Mouse (Mus musculus) forebrain, embryonic 11.5 days (tissue): ENCODE measurements around the gene Pitpnc1. TPM values are rescaled to one million over a fixed set of nuclear protein-coding genes. Genes with fewer than 3 reads are reported as not detected.

Source experiments
- ATAC-seq: fragments of 200-750 bp; cut with Nextera tagmentation; replicated peaks from 2 replicates; pipeline ENCODE4 v1.8.0; 2017; ENCODE audit warnings: moderate TSS enrichment; ENCODE audit not compliant: low FRiP score
- DNase-seq: peaks from one replicate; pipeline ENCODE4 v3.0.0-alpha.2; 2017; ENCODE audit warnings: low spot score
- H3K27ac ChIP-seq: fragments of 300-500 bp; sonication (generic); 2 replicates; pipeline ENCODE4 v1.5.1; 2014; ENCODE audit warnings: low read depth, low read length
- H3K27me3 ChIP-seq: fragments of 300-500 bp; sonication (generic); 2 replicates; pipeline ENCODE4 v1.6.1; 2014; ENCODE audit warnings: mild to moderate bottlenecking, low read length, mixed read lengths; ENCODE audit not compliant: control insufficient read depth, insufficient read depth
- H3K36me3 ChIP-seq: fragments of 300-500 bp; sonication (generic); 2 replicates; pipeline ENCODE4 v1.6.1; 2014; ENCODE audit warnings: mild to moderate bottlenecking, low read length, moderate library complexity, mixed read lengths; ENCODE audit not compliant: control insufficient read depth, insufficient read depth
- H3K4me1 ChIP-seq: fragments of 300-500 bp; sonication (generic); replicated peaks from 2 replicates; pipeline ENCODE4 v1.6.1; 2014; ENCODE audit warnings: low read length, mixed read lengths; ENCODE audit not compliant: control insufficient read depth, insufficient read depth
- H3K4me2 ChIP-seq: fragments of 300-500 bp; sonication (generic); 2 replicates; pipeline ENCODE4 v1.6.1; 2014; ENCODE audit warnings: low read depth, mild to moderate bottlenecking, low read length, moderate library complexity, mixed read lengths; ENCODE audit not compliant: severe bottlenecking
- H3K4me3 ChIP-seq: fragments of 300-500 bp; sonication (generic); 2 replicates; pipeline ENCODE4 v1.5.1; 2014; ENCODE audit warnings: low read depth, low read length
- H3K9ac ChIP-seq: fragments of 300-500 bp; sonication (generic); 2 replicates; pipeline ENCODE4 v1.6.1; 2014; ENCODE audit warnings: low read length
- H3K9me3 ChIP-seq: fragments of 300-500 bp; sonication (generic); 2 replicates; pipeline ENCODE4 v1.6.1; 2016; ENCODE audit warnings: low read length, mixed read lengths; ENCODE audit not compliant: control insufficient read depth
- WGBS: fragments of 180-500 bp; shearing (Covaris S2); extraction: QIAGEN DNeasy Blood & Tissue Kit; methylation state at CpG from one replicate; pipeline ENCODE4 v1.1.7; 2014; 5-methylcytosine and 5-hydroxymethylcytosine counted together
- polyA plus RNA-seq: library from polyadenylated mRNA; unstranded; fragments of >200 nt; fragmentation: Nextera tagmentation; extraction: Ambion mirVana; gene quantifications from 2 replicates; pipeline ENCODE4 v1.2.1, GENCODE M21; 2014

The Pitpnc1 gene
- polyA plus RNA-seq, 1 experiment from 2014 or later = 35.7 TPM

DNA sequence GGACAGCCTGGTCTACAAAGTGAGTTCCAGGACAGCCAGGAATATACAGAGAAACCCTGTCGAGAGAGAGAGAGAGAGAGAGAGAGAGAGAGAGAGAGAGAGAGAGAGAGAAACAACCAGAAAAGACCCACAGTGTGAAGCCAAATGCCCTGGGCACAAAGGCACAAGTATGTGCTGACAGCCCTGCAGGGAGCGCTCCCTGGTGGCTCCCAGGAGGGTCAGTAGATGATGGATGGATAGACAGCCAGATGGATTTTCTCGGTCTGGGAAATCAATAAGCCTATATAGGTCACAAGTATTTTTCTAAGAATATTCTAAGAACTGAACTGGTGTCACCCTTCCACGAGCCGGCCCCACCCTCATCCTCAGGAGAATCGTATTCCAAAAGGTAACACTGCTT, 86.5 kb downstream of the Pitpnc1 start:
- Histone ChIP-seq H3K27me3 (no peaks in the 10 kb centered on the region), H3K9ac (no peak overlapping the region), H3K4me3 (no peak overlapping the region), H3K27ac (no peak overlapping the region), H3K36me3 (no peaks in the 10 kb centered on the region; the same call in 1 of the 2 replicates), H3K4me2 (no peak overlapping the region), H3K9me3 (peaks cover 3% of the 10 kb centered on the region; the same call in 1 of the 2 replicates), H3K4me1 (0 out of 2 replicates have a peak, but pooled peaks cover 1% of the 10 kb centered on the region)
- DNase-seq = no peak
- WGBS = 90% methylated on average over 6 of the region's 6 CpGs
- ATAC-seq = no peak

DNA sequence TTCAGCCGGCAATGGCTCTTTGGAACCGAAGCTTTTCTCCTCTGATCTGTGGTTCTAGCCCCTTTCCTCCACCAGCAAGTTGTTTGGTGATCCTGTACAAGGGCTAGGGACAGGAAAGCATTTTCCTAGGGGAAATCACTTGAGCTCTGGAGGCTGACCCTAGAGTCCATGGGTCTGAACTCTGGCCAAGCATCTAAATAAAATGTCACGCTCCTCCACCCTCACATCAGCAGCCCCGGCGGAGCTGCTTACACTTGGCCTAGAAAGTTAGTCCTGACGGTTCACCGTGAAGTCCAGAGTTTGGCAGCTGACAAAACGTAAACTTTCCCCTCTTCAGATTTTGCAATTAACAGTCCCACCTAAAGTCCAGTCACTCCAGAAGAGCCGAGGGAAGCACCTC, 90.5 kb downstream of the Pitpnc1 start:
- Histone ChIP-seq H3K36me3 (no peaks in the 10 kb centered on the region; the same call in 1 of the 2 replicates), H3K9me3 (peaks cover 3% of the 10 kb centered on the region; the same call in 1 of the 2 replicates), H3K4me3 (no peak overlapping the region), H3K9ac (no peak overlapping the region), H3K4me2 (no peak overlapping the region), H3K27ac (no peak overlapping the region), H3K27me3 (no peaks in the 10 kb centered on the region), H3K4me1 (0 out of 2 replicates have a peak, but pooled peaks cover 4% of the 10 kb centered on the region)
- WGBS = 84% methylated on average over 9 of the region's 9 CpGs
- DNase-seq = no peak
- no peak for ATAC-seq

DNA sequence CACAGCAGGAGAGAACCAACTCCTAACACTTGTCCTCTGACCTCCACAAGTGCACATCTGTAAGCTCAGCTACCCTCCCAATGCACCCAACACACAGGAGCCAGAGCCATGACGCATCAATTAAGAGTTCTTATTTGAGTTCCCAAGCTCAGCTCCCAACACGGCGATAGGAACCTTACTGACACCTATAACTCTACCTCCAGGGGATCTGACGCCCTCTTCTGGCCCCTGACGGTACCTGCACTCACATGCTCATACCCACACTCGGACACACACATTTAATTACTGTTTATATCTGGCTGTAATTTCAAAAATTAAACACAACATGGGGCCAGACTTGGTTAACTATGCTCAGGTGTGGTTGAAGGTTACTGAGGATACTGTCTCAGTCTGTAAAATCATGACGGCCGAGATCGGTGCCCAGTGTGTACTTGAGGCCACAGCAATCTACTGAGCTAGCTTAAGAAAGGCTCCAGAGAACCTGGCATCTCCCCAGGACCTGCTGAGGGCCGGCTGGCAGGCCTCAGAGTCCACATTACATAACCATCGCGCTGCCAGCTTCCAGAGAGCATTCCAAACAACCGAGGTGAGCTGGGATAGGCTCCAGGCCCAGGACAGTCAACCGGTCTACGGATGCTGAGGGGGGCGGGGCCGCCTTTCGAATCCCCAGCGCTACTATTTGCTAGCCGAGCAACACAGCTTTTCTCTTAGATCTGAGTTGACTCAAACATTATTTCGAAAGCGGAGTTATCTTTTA, 91.2 kb downstream of the Pitpnc1 start:
- DNase-seq (no peak), ATAC-seq (no peak)
- Histone ChIP-seq H3K4me3 (no peak overlapping the region), H3K9ac (no peak overlapping the region), H3K36me3 (no peaks in the 10 kb centered on the region; the same call in 1 of the 2 replicates), H3K27me3 (no peaks in the 10 kb centered on the region), H3K9me3 (peaks cover 3% of the 10 kb centered on the region; the same call in 1 of the 2 replicates), H3K27ac (no peak overlapping the region), H3K4me2 (no peak overlapping the region), H3K4me1 (0 out of 2 replicates have a peak, but pooled peaks cover 4% of the 10 kb centered on the region)
- 93% methylated on average over 22 of the region's 22 CpGs for WGBS

DNA sequence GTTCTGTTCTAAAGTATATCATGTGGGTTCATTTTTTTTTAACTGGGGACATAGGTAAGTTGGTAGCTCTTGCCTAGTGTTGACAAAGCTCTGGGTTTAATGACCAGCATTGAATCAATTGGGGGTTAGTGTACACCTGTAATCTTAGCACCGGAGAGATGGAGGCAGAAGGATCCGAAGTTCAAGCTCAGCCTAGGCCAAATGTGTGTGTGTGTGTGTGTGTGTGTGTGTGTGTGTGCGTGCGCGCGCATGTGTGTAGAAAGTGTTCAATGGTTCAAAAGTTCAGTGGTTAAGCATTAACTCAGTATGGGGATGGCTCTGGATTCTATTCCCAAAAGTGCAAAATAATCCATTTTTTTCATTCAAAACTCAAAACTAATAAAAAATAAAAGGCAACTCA, 93.2 kb downstream of the Pitpnc1 start:
- Histone ChIP-seq H3K27ac (no peak overlapping the region), H3K9ac (no peak overlapping the region), H3K9me3 (peaks cover 3% of the 10 kb centered on the region; the same call in 1 of the 2 replicates), H3K4me1 (0 out of 2 replicates have a peak, but pooled peaks cover 4% of the 10 kb centered on the region), H3K4me2 (no peak overlapping the region), H3K36me3 (no peaks in the 10 kb centered on the region; the same call in 1 of the 2 replicates), H3K4me3 (no peak overlapping the region), H3K27me3 (no peaks in the 10 kb centered on the region)
- ATAC-seq (no peak), DNase-seq (no peak)
- WGBS = 96% methylated on average over 6 of the region's 6 CpGs

DNA sequence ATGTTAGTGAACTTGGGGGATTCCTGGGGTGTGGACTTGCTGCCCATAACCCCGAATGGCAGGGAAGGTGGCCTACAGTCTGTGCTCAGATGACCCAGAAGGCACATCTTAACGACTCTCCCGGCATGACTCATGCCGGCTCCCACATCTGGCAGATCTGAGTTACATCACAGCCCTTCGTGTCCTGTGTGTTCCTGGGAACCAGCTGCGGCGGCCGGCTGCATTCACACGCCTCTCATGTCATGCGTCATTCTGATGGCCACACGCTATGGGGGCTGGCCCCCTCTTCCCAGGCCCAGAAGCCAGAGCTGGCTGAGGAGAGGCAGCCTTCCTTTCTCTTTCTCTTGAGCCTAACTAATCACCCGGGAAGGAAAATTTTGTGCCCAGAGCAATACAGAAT, 94.2 kb downstream of the Pitpnc1 start:
- ATAC-seq (no peak), DNase-seq (no peak)
- 0 out of 2 replicates have a peak, but pooled peaks cover 4% of the 10 kb centered on the region for H3K4me1 ChIP-seq
- WGBS = 82% methylated on average over 12 of the region's 12 CpGs
- H3K9me3 ChIP-seq = peaks cover 3% of the 10 kb centered on the region; the same call in 1 of the 2 replicates
- no peaks in the 10 kb centered on the region; the same call in 1 of the 2 replicates for H3K36me3 ChIP-seq
- H3K27me3 ChIP-seq = no peaks in the 10 kb centered on the region
- H3K27ac ChIP-seq = no peak overlapping the region
- no peak overlapping the region for H3K9ac ChIP-seq
- no peak overlapping the region for H3K4me3 ChIP-seq
- H3K4me2 ChIP-seq = no peak overlapping the region

DNA sequence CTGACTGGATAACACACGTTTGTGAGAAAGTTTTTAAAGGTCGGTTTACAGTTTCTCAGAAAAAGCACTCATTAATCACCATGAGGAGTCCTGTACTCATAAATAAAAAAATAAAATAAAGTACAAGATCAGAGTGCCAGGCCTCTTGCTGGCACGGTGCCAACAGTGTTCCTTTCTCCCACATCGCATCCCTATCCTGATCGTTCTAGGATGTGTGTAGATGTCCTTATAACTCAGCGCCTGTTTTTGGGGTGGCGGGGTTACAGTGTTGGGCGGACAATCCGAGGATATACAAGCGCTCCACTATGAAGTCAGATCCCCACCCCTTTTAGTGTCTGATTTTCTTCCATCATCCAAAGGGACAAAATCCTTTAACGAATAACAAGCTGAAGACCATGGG, 94.7 kb downstream of the Pitpnc1 start:
- 95% methylated on average over 11 of the region's 11 CpGs for WGBS
- no peak overlapping the region for H3K27ac ChIP-seq
- no peaks in the 10 kb centered on the region; the same call in 1 of the 2 replicates for H3K36me3 ChIP-seq
- H3K4me2 ChIP-seq = no peak overlapping the region
- no peak overlapping the region for H3K9ac ChIP-seq
- H3K4me3 ChIP-seq = no peak overlapping the region
- DNase-seq = no peak
- H3K9me3 ChIP-seq = peaks cover 3% of the 10 kb centered on the region; the same call in 1 of the 2 replicates
- no peak for ATAC-seq
- H3K27me3 ChIP-seq = no peaks in the 10 kb centered on the region
- H3K4me1 ChIP-seq = 0 out of 2 replicates have a peak, but pooled peaks cover 4% of the 10 kb centered on the region

DNA sequence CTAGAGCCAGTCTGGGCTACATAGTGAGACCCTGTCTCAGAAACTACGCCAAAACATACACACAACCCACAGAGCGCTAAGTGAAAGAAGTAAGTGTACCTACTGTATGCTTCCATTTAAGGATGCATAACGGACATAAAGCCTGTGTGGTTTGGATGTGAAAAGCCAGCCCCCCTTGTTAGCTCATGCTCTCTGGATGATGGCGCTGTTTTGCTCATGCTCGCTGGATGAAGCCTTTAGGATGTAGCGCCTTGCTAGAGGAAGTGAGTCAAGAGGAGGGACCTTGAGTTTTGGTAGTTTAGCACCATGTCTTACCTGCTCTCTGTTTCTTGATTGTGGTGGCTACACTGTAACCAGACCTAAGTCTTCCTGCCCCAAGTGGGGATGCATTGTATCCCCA, 96.9 kb downstream of the Pitpnc1 start:
- ATAC-seq (no peak), DNase-seq (no peak)
- H3K36me3 ChIP-seq = no peaks in the 10 kb centered on the region
- H3K27me3 ChIP-seq = no peaks in the 10 kb centered on the region
- 94% methylated on average over 6 of the region's 6 CpGs for WGBS
- H3K27ac ChIP-seq = no peak overlapping the region
- no peak overlapping the region for H3K9ac ChIP-seq
- no peak overlapping the region for H3K4me3 ChIP-seq
- no peaks in the 10 kb centered on the region for H3K9me3 ChIP-seq
- H3K4me1 ChIP-seq = 0 out of 2 replicates have a peak, but pooled peaks cover 4% of the 10 kb centered on the region
- no peak overlapping the region for H3K4me2 ChIP-seq

DNA sequence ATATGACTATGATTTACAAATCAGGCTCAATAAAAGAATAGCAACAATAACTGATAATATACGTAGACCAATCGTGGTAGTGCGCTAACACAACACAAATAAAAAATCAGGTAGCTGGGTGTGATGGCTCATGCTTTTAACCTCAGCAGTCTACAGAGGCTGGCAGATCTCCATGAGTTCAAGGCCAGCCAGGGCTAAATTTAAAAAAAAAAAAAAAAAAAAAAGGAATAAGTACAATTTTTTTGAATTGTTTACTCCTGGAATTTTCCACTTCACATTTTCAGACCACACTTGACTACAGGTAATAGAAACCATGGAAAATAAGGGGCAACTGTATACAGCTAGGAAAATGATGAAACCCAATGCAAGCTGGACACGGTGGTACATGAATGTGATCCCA, 97.3 kb downstream of the Pitpnc1 start:
- ATAC-seq = no peak
- WGBS = 95% methylated on average over 4 of the region's 4 CpGs
- Histone ChIP-seq H3K4me2 (no peak overlapping the region), H3K9me3 (no peaks in the 10 kb centered on the region), H3K27ac (no peak overlapping the region), H3K36me3 (no peaks in the 10 kb centered on the region), H3K4me3 (no peak overlapping the region), H3K9ac (no peak overlapping the region), H3K27me3 (no peaks in the 10 kb centered on the region), H3K4me1 (0 out of 2 replicates have a peak, but pooled peaks cover 4% of the 10 kb centered on the region)
- no peak for DNase-seq
